Mouse (Mus musculus) granulocyte monocyte progenitor cell, adult 5-6 weeks (primary cell): ENCODE data around the gene Trpm4. TPM values are rescaled to one million over a fixed set of nuclear protein-coding genes. Genes with fewer than 3 reads are reported as not detected.

Source experiments
- ATAC-seq: replicated peaks from 2 replicates; pipeline ENCODE4 v1.8.0; 2016; ENCODE audit warnings: mild to moderate bottlenecking, moderate TSS enrichment, inconsistent platforms; ENCODE audit not compliant: poor library complexity, severe bottlenecking
- total RNA-seq, 2 experiments: library from RNA; stranded (forward) in 1 of 2; stranded (reverse) in 1 of 2; fragments of 200-712, 200-1000 nt in 1 of 2; fragments of >200 nt in 1 of 2; fragmentation: Nextera tagmentation in 1 of 2; gene quantifications; 2 replicates each; pipeline ENCODE4 v1.2.3; 2014 to 2017

Gene Trpm4
- total RNA-seq, 2 experiments from 2014 or later, result 2.4 to 6.3 TPM

DNA sequence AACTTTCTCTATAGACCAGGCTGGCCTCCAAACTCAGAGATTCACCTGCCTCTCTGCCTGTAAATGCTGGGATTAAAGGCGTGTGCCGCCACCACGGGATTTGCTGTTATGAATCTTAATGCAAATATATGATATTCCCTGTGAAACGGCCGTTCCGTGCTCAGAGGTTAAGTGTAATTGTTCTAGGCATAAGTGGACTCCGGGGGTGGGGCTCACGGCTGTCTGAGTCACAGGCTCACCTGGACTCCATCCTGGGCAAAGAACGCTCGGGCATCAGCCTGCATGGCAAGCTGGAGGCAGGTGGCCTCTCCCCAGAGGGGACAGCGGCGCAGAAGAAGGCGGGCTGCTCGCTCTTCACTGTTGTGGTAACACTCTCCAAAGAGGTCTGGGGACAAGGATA is 17.0 kb downstream of the Trpm4 start:
- ATAC-seq, result no peak

DNA sequence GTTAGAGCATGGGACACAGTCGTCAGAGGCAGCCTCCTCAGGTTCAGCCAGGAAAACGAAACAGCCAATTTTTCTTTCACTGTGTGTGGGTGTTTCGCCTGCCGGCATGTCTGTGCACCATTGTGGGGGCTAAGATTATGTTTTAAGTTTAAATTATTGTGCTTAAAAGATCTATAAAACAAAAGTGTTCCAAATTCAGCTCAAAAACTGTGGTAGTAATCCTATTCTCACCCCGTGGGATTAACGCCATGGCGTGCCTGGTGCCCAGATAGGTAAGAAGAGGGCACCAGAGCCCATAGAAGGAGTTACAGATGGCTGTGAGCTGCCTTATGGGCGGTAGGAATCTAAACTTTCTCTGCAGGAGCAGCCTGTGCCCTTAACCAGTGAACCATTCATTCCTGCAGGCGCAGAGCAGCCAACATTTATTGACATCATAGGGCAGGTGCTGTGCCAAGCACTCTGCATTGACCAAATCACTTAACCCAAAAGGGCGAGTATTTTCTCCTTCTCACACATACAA is 18.3 kb downstream of the Trpm4 start:
- ATAC-seq, result no peak

DNA sequence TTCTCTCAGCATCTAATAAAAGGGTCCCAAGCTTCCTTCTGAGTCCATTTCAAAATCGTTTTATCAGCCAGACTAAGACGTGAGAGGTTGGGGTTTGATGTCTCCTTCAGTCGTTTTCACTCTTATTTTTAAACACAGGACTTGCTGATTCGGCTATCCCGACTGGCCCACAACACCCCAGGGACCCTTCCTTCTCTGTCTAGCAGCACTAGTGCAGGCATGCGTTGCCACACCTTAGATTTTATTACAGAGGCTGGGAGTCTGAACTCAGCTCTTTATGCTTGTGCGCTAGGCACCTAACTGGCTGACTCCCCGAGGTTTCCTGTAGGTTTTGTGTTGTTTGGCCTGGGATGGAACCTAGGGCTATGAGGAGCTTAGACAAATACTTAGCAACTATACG is 20.1 kb downstream of the Trpm4 start:
- ATAC-seq, result no peak

DNA sequence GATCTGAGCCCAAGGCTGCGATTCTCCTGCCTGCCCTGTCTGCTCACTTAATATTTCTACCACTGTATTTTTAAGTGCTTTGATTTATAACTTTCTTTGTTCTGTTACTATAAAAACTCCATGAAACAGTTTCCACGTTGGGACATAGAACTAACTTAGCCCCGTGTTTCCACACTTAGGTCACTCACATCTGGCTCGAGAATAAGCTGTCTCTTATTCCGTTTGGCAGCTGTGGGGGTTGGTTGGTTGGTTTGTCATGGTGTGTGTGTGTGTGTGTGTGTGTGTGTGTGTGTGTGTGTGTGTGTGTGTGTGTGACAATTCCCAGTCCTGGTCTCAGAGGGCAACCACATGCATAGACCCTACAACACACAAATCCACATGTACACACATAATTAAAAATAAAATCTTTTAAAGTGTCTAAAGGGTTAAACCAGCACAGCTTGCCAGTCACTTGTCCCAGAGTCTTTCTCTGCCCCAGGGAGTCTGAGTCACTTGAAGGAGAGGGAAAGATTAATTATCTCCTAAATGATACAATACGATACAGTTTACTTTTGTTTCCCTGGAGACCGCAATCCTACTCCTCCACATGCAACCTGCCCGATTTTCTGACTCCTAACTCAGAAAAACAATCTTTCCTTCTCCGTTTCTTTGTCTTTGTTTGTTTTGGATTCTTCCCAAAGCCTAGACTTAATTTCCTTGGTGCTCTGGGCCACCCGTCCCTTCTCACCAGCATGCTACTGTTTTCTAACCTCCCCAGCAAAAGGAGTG is 20.7 kb downstream of the Trpm4 start:
- ATAC-seq, result no peak

DNA sequence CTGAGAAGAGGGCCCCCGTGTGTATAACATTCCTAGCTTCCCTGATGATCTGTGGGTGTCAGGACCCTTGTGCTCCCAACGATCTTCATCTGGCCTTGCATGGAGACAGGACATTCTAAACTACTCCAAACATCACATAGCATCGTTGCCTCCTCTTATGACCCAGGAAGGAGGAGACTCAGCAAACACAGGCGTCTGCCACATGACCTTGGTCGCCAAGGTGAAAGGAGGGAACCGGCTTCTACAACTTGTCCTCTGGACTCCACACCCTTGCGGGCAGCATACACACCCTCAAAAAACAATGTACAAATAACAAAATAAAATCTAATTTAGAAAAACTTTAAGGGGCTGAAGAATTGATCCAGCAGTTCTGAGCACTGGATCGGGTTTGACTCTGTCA is 21.6 kb downstream of the Trpm4 start:
- ATAC-seq, result no peak

DNA sequence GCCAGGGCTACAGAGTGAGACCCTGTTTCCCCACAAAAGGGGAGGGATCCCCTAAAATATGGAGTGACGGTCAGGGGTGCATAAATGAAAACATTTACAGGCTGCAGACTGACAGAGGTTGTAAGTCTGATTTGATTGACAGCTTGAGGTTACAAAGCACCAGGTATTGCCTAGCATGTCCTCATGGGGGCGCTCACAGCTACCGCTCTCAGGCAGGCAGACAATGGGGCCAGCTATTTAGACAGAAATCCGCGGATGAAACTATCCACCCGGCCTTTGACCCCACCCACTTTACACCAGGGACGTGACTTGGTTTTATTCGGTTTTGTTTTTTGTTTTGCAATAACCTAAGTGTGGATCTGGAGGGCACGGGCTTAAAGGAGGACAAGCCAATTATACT is 24.1 kb downstream of the Trpm4 start:
- peak; percentile 76 for ATAC-seq

DNA sequence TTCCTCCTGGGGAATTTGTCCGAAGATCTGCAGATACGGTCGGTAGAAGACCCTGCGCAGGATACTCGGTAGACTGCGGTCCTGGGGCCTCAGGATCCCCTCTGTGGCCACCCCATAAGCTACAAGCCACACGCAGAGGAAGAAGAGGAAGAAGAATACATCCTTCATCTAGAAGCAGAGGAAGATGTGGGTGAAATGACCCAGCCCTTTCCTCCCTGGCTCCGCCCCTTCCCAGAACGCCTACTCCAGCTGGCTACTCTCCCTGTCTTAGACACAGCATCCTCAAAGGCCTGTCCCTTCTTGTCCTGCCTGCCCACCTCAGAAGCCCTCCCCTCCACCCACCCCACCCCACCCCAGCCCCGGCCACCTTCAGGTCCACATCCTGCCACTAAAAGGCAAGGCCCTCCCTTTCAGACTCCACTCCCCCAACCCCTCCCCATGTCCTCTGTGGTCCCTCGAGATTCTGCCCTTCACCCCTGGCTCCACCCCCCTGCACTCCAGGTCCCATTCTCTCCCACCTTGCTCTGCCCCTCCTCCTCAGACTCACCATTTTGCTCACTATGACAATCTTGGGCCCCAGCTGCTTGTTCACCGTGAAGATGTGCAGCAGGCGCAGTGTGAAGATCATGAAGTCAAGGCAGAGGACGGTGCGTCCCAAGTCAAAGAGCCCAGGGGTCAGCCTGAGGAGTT is 24.9 kb downstream of the Trpm4 start:
- peak; percentile 65 for ATAC-seq

DNA sequence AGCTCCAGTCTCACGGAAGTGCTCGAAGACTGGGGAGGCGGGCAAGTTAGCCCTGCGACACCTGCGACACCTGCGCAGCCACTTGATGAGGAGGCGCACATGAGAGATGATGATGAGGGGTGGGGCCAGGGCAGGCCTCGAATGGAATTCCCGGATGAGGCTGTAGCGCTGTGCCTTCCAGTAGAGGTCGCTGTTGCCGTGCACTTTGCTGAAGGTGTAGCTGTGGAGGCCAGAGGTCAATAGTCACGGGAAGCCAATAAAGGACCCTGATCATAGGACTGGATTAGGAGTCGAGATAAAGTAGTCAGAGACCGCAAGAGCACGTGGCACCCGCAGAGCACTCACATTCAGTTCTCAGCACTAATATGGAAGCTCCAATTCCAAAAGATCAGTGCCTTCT is 28.3 kb downstream of the Trpm4 start:
- peak; percentile 56 for ATAC-seq

DNA sequence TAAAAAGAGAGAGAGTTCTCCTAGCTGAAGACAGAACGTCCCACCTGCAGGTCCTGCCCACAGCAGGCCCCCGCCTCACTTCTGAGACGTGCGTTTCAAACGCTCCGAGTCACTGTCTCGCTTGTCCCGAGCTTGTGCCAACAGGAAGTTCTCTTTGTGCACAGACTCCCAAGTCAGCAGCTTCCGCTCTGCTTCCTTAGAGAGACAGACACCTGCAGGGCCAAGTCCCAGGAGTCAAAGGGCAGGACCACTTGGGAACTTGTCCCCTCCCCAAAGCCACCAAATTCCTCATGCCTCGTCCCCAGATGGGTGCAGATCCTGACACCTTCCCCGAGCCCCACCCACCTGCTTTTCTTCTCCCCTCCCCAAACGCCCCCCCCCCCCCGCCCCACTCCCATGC is 28.7 kb downstream of the Trpm4 start:
- ATAC-seq, result no peak

DNA sequence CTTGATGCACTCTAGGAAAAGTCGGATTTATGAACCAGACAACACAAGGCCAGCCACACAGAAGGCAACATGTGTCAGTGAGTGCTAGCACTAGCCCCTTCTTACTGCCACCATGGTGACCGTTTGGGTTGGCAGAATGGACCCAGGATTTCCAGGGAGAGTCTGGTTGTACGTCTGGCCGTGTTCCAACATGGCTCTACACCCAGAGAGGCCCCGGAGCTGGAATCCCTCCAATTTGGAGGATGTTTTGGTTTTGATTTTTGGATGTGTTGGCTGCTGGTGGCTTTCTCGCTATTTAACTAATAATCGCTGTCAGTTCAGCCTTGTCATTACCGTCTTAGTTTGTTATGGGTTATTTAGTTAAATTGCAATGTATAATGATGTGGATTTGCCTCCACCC is 31.0 kb downstream of the Trpm4 start:
- no peak for ATAC-seq

DNA sequence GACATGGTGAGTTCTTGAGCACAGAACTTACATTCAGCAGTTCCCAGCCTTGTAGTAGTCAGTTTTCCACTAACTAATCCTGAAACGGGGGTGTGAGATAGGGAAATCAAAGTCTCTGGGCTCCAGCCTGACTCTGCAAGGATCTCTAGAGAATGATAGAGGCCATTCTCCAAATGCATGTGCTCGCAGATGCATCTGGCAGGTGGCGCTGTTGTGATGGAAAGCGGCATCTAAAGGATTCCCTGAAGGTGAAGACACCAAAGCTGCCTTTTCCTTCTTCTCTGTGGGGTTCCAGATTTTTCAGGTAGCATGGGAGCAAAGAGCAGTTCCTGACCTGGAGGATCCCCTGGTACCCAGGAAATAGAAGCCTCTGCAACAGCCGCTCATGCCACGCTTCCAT is 33.3 kb downstream of the Trpm4 start:
- ATAC-seq, result no peak; the same call in 1 of the 2 replicates

DNA sequence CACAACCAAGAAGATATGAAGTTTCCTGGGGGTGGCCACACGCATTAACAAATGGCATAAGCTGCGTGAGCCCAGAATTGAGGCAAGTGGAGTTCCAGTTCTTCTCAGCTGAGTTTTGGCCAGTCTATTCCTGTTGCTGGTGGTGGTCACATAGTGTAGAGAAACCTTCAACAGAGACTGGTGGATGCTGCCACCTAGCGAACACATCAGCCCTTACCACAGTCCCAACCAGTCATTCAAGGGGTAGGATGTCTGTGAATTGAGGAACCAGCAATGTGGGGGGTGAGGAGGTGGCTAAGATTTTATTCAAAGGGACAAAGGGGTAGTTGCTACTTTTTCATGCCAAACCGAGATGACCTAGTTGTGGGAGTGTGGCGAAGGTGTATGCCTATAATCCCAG is 33.8 kb downstream of the Trpm4 start:
- peak; percentile 98 for ATAC-seq

DNA sequence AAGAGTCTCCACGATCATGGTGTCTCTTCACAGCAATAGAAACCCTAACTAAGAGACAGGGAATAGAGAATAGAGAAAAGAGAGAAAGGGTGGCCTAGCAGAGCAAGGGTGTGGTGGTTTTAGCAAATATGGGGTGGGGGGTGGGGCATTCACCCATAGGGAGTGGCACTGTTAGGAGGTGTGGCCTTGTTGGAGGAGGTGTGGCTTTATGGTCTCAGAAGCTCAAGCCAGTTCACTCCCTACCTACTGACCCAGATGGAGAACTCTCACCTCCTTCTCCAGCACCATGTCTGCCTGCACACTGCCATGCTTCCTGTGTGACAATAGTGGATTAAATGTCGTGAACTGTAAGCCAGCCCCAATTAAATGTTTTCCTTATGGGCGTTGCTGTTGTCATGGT is 36.0 kb downstream of the Trpm4 start:
- ATAC-seq, result no peak

DNA sequence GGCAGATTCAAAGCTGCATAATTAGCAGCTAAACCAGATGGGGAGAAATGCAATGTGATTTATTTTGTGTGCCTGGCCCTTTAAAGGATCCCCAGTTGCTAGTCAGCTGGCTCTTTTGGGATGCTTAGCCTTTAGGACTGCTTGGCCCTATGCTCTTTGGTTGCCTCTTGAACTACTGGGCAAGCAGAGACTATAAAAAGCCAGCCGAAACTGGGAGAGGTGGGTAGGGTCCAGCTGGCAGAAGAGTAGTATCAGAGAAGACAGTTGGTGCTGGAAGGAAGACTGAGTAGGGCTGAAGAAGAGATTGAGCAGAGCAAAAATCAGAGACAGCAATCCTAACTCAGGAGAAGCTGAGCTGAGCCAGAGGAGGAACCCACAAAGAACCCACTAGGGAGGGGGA is 37.0 kb downstream of the Trpm4 start:
- no peak for ATAC-seq

DNA sequence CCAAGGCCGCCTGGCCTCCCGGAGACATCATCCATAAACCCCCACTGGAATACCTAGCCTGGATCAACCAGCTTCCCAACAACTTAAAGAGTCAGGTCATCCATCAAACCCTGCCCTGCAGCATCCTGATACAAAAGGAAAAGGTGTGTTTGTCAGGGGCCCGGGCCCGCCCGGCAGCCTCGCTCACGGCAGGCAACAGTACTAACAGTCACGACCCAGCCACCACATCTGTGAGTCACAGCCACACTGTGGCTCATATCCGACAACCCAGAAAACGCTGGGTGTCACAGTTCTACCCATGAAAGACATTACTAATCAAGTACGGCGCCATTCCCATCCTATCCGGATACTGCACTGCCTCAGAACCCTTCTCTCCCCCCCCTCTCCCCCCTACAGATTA is 47.1 kb downstream of the Trpm4 start:
- ATAC-seq, result no peak

DNA sequence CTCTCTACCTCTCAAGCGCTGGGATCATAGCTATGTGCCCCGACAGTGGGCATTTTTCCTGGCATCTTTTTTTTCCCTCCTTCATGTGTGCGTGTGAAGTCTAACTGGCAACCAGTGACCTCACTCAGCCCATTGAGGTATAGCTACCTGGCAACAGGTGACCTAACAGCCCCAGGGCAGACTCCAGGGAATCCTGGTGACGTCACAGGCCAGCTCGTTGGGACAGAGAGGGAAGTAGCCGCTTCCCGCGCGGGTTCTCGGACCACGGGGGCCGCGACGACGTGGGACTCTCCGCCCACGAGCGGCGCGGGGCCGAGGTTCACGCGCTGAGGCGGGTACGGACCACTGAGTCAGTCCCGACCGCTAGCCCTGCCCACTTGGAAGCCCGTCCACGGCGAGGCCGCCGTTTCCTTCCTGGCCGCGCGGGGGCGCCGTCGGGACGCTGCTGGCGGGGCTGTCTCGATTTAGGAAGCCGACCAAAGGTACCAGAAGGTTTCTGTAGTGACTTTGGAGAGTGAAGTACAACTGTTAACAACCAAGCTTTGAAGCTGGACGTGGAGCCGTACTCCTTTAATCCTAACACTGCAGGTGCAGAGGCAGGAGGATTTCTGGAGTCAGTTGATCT is 56.3 kb downstream of the Trpm4 start, which contains the start of gene Slc6a21:
TSS of gene Slc6a21 (plus strand) at position 378 of the 625 bp plus-strand sequence.
- peak; percentile 86 for ATAC-seq

DNA sequence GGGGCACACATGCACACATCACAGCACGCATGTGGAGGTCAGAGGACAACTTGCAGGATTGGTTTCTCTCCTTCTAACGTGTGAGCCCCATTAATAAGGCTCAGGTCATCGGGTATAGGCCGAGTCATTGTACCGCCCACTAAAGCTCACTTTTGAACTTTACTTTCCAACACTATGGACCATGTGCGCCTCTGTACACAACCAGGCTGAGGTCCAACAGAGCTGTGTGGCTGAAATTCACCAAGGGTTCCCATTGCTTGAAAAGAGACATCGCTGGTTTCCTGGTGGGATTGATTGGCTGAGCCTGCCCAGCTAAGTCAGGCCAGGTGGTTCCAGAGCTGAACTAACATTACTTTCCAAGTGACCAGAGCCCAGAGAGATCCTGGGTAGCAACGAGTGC is 59.9 kb downstream of the Trpm4 start:
- no peak for ATAC-seq

DNA sequence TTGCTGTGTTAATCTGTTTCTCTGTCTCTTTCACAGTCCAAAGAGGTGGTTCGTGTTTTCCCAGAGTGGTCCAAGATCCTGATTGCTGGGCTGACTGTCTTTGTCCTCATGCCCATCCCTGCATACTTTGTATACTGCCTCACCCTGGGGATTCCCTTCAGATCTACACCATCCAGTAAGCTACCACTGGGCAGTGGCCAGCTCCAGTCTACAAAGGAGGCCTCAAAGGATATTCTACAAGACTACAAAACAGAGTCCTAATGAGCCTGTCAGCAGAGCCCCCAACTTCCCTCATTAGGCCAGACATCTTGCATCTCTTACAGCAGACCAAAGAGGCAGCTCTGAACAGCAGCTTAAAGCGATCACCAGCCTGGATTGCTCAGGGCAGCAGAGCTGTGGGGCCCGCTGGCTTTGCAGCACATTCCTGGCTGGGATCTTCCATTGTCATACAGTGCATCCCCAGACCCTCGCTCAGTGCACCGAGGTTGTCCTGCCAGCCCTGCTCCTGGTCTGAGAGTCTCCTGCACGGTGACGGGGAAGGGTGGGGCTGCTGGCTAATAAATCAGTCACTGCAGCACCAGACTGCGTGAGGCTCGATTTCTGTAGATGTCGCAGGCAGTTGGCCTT is 60.7 kb downstream of the Trpm4 start:
- no peak for ATAC-seq

DNA sequence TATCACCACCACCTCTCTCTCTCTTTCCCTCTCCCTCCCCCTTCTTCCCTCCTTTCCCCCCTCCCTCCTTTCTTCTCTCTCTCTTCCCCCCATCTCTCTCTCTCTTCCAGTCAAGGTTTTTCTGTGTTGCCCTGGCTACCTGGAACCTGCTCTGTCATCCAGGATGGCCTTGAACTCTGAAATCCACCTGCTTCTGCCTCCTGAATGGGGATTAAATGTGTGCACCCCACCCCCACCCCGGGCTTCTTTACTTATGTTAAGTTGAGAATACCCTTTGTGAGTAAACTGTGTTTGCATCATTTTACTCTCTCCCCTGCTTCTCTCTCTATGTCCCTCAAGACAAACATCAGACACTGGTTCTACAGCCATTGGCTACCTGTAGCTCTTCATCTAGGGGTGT is 68.1 kb downstream of the Trpm4 start:
- ATAC-seq, result no peak

DNA sequence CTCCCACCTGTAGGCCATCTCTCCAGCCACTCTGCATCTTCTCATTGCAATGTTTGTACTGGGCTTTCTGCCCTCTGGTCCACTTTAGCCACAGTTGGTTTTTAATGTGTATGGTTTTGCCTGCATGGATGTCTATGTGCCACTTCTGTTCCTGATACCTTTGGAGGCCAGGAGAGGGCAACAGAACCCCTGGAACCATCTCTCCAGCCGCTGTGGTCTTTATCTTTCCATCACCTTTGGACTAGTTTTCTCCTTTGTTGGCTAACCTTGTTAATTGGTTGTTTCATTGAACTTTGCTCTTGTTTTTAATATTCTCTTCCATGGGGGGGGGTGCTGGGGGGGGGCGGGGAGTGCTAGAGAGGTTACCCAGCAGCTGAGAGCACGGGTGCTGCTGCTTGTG is 69.2 kb downstream of the Trpm4 start:
- no peak for ATAC-seq
